ENCODE assay signal across 22 mouse cellular contexts in genomic region chr15:103292673-103293345, GRCm38 (mm10). TPM values are rescaled to one million over a fixed set of nuclear protein-coding genes. Genes with fewer than 3 reads are reported as not detected.
A peak's percentile ranks its signal among the peaks of the same experiment; 100 is the strongest.
DNase-seq lines count a peak whose midpoint lies in the region; ATAC-seq and TF ChIP-seq lines count a peak whose summit lies in the region.
"Had no signal": no experiment of that assay in that cellular context is flagged by ENCODE, and none has a peak within 500 bp of the region (broad histone marks: within the 10 kb centered on the region; RNA-seq: fewer than 3 reads in every experiment).

No protein-coding gene starts in this region.

- no peak overlapping the region for H3K4me3 ChIP-seq in hindbrain, embryonic 12.5 days
- no peak overlapping the region for H3K4me3 ChIP-seq in hindbrain, embryonic 10.5 days
- no peak overlapping the region for H3K4me3 ChIP-seq in limb, embryonic 15.5 days
- H3K4me3 ChIP-seq: left cerebral cortex, adult 2 months; lung, embryonic 15.5 days; neural tube, embryonic 12.5 days had no signal

- no peaks in the 10 kb centered on the region for H3K27me3 ChIP-seq in hindbrain, embryonic 12.5 days
- H3K27me3 ChIP-seq in hindbrain, embryonic 10.5 days (ENCODE audit: insufficient read depth, poor library complexity, severe bottlenecking) = no peaks in the 10 kb centered on the region
- no peaks in the 10 kb centered on the region for H3K27me3 ChIP-seq in Patski
- no peaks in the 10 kb centered on the region for H3K27me3 ChIP-seq in limb, embryonic 15.5 days
- H3K27me3 ChIP-seq: lung, embryonic 15.5 days; neural tube, embryonic 12.5 days had no signal

- peaks cover 45% of the 10 kb centered on the region for H3K36me3 ChIP-seq in hindbrain, embryonic 12.5 days
- H3K36me3 ChIP-seq in hindbrain, embryonic 10.5 days = peaks cover 81% of the 10 kb centered on the region
- peaks cover 51% of the 10 kb centered on the region for H3K36me3 ChIP-seq in limb, embryonic 15.5 days

- 89% methylated on average over 4 of the region's 4 CpGs for WGBS in hindbrain, embryonic 12.5 days
- WGBS in hindbrain, embryonic 10.5 days = 90% methylated on average over 4 of the region's 4 CpGs
- 50% methylated on average over 4 of the region's 4 CpGs for WGBS in limb, embryonic 15.5 days

- no peak for TF ChIP-seq CTCF in Patski (IDR thresholded peaks at IDR 0.05)

- ATAC-seq in hindbrain, embryonic 12.5 days (ENCODE audit: low FRiP score) = no peak
- no peak for ATAC-seq in Patski
- ATAC-seq in limb, embryonic 15.5 days (ENCODE audit: insufficient number of reproducible peaks, low FRiP score, low TSS enrichment, low read depth) = peak; percentile 46; the same call in 1 of the 2 replicates
- ATAC-seq: forebrain, postnatal 0 days had no signal

- POLR2A ChIA-PET in Patski (lab: Charles Lee) = interaction anchor here (1.2 kb wide), 1 partner anchor 12 kb away, joined by 3 read pairs; no protein-coding TSS in a partner anchor

- no peak overlapping the region for H3K4me2 ChIP-seq in hindbrain, embryonic 12.5 days (replicated peaks)
- no peak overlapping the region for H3K4me2 ChIP-seq in limb, embryonic 15.5 days
- H3K4me2 ChIP-seq: heart, embryonic 11.5 days; lung, embryonic 15.5 days; neural tube, embryonic 12.5 days had no signal

- H3K9me3 ChIP-seq in hindbrain, embryonic 12.5 days (replicated peaks) = no peaks in the 10 kb centered on the region
- H3K9me3 ChIP-seq in hindbrain, embryonic 10.5 days = no peaks in the 10 kb centered on the region
- no peaks in the 10 kb centered on the region for H3K9me3 ChIP-seq in limb, embryonic 15.5 days
- H3K9me3 ChIP-seq: lung, embryonic 15.5 days; neural tube, embryonic 12.5 days had no signal

- 0 out of 2 replicates have a peak overlapping the region, but pooled peaks have one; percentile 3 for H3K27ac ChIP-seq in hindbrain, embryonic 12.5 days
- H3K27ac ChIP-seq in hindbrain, embryonic 10.5 days = no peak overlapping the region
- peak overlapping the region; percentile 40 for H3K27ac ChIP-seq in limb, embryonic 15.5 days
- H3K27ac ChIP-seq: left cerebral cortex, adult 2 months; liver, embryonic 14.5 days; lung, embryonic 15.5 days; neural tube, embryonic 12.5 days had no signal

- in situ Hi-C loops in Patski (cut with MboI; ENCODE audit: low pct_unique_long_range_greater_than_20kb) = no loop called here

- CTCF ChIA-PET in Patski (lab: Charles Lee) = interaction anchor here (0.9 to 2.1 kb wide), 10 partner anchors 9 to 110 kb away, joined by 3 to 17 read pairs (median 4); no protein-coding TSS in a partner anchor

- no peak for DNase-seq in hindbrain, embryonic 10.5 days (ENCODE audit: low spot score)
- DNase-seq in 3T3-L1 (ENCODE audit: low read depth, low spot score) = peak; percentile 74
- DNase-seq in Patski (ENCODE audit: low read depth, low spot score) = peak; percentile 61
- DNase-seq in right cerebral cortex, postnatal 14 days = no peak
- no peak for DNase-seq in retina, embryonic 14.5 days (ENCODE audit: low spot score)
- DNase-seq: cerebellum, adult 18-20 months; cerebellum, postnatal 36 days; forebrain, postnatal 0 days; heart, postnatal 10 days; kidney, adult 2 months; kidney, postnatal 14 days; left cerebral cortex, postnatal 4 days; lung, postnatal 4 days; right cerebral cortex, postnatal 25 days had no signal

- H3K4me1 ChIP-seq in hindbrain, embryonic 12.5 days = peaks cover 48% of the 10 kb centered on the region
- peaks cover 42% of the 10 kb centered on the region for H3K4me1 ChIP-seq in hindbrain, embryonic 10.5 days (replicated peaks)
- peaks cover 59% of the 10 kb centered on the region for H3K4me1 ChIP-seq in limb, embryonic 15.5 days

- H3K9ac ChIP-seq in hindbrain, embryonic 12.5 days = no peak overlapping the region
- H3K9ac ChIP-seq in limb, embryonic 15.5 days = no peak overlapping the region
- H3K9ac ChIP-seq: forebrain, postnatal 0 days; liver, embryonic 14.5 days; lung, embryonic 15.5 days; neural tube, embryonic 12.5 days had no signal

RNA-seq across cellular contexts. Expression of gene Gpr84, which starts 17.6 kb away (rescaled TPM):
- polyA plus RNA-seq in hindbrain, embryonic 12.5 days (2016; fragmentation: Nextera tagmentation; extraction: Ambion mirVana) = 0.36 and 0.51 TPM in 2 replicates
- 0.31 and 0.36 TPM in 2 replicates for polyA plus RNA-seq in hindbrain, embryonic 10.5 days (2016; fragmentation: Nextera tagmentation; extraction: Ambion mirVana)
- polyA plus RNA-seq in Patski (2021) = not detected
- 0.20 and 0.36 TPM in 2 replicates for polyA plus RNA-seq in limb, embryonic 15.5 days (2015; fragmentation: Nextera tagmentation; extraction: Ambion mirVana)
- polyA plus RNA-seq: C2C12 had no signal

RNA-seq across cellular contexts. Expression of gene Copz1, which starts 20.3 kb away (rescaled TPM):
- polyA plus RNA-seq in hindbrain, embryonic 12.5 days (2016; fragmentation: Nextera tagmentation; extraction: Ambion mirVana) = 235 and 247 TPM in 2 replicates
- polyA plus RNA-seq in hindbrain, embryonic 10.5 days (2016; fragmentation: Nextera tagmentation; extraction: Ambion mirVana) = 288 and 299 TPM in 2 replicates
- 163 TPM for polyA plus RNA-seq in Patski (2021)
- 270 and 286 TPM in 2 replicates for polyA plus RNA-seq in limb, embryonic 15.5 days (2015; fragmentation: Nextera tagmentation; extraction: Ambion mirVana)

RNA-seq across cellular contexts. Expression of gene Nfe2, which starts 34.6 kb away (rescaled TPM):
- 5.1 and 5.4 TPM in 2 replicates for polyA plus RNA-seq in hindbrain, embryonic 12.5 days (2016; fragmentation: Nextera tagmentation; extraction: Ambion mirVana)
- polyA plus RNA-seq in hindbrain, embryonic 10.5 days (2016; fragmentation: Nextera tagmentation; extraction: Ambion mirVana) = 7.3 and 8.5 TPM in 2 replicates
- polyA plus RNA-seq in Patski (2021) = not detected
- polyA plus RNA-seq in limb, embryonic 15.5 days (2015; fragmentation: Nextera tagmentation; extraction: Ambion mirVana) = 1.5 and 2.2 TPM in 2 replicates

RNA-seq across cellular contexts. Expression of gene Zfp385a, which starts 47.1 kb away (rescaled TPM):
- polyA plus RNA-seq in hindbrain, embryonic 12.5 days (2016; fragmentation: Nextera tagmentation; extraction: Ambion mirVana) = 20.5 and 23.8 TPM in 2 replicates
- polyA plus RNA-seq in hindbrain, embryonic 10.5 days (2016; fragmentation: Nextera tagmentation; extraction: Ambion mirVana) = 24.9 and 26.3 TPM in 2 replicates
- polyA plus RNA-seq in Patski (2021) = 22.9 TPM
- polyA plus RNA-seq in limb, embryonic 15.5 days (2015; fragmentation: Nextera tagmentation; extraction: Ambion mirVana) = 17.1 and 19.4 TPM in 2 replicates

RNA-seq across cellular contexts. Expression of gene Hnrnpa1, which starts 52.6 kb away (rescaled TPM):
- 1,137 and 1,149 TPM in 2 replicates for polyA plus RNA-seq in hindbrain, embryonic 12.5 days (2016; fragmentation: Nextera tagmentation; extraction: Ambion mirVana)
- 1,344 and 1,669 TPM in 2 replicates for polyA plus RNA-seq in hindbrain, embryonic 10.5 days (2016; fragmentation: Nextera tagmentation; extraction: Ambion mirVana)
- 667 TPM for polyA plus RNA-seq in Patski (2021)
- 593 and 673 TPM in 2 replicates for polyA plus RNA-seq in limb, embryonic 15.5 days (2015; fragmentation: Nextera tagmentation; extraction: Ambion mirVana)

Comparison
In these comparisons a context has a peak if more than half of its experiments do, and no peak if none do; other contexts are left out.
1. DNase-seq: peak in 3T3-L1 (single experiment) and Patski (single experiment); none in hindbrain, embryonic 10.5 days (single experiment), right cerebral cortex, postnatal 14 days (single experiment) and retina, embryonic 14.5 days (single experiment).